Mouse (Mus musculus) limb, embryonic 14.5 days (tissue): ENCODE measurements around the gene Adgrl2. TPM values are rescaled to one million over a fixed set of nuclear protein-coding genes. Genes with fewer than 3 reads are reported as not detected.
A peak's percentile ranks its signal among the peaks of the same experiment; 100 is the strongest.

Experiments used
- ATAC-seq: fragments of 200-750 bp; cut with Nextera tagmentation; 2 replicates; pipeline ENCODE4 v1.8.0; 2017; ENCODE audit warnings: low read depth, moderate number of reproducible peaks, moderate TSS enrichment; ENCODE audit not compliant: low FRiP score
- DNase-seq: peaks from one replicate; pipeline ENCODE4 v3.0.0-alpha.2; 2015; ENCODE audit warnings: low spot score
- H3K27ac ChIP-seq: fragments of 300-500 bp; sonication (generic); replicated peaks from 2 replicates; pipeline ENCODE4 v1.5.1; 2014; ENCODE audit warnings: low read depth, mild to moderate bottlenecking, low read length, moderate library complexity, mixed read lengths
- H3K27me3 ChIP-seq: fragments of 300-500 bp; sonication (generic); 2 replicates; pipeline ENCODE4 v1.6.1; 2014; ENCODE audit warnings: low read length, mixed read lengths; ENCODE audit not compliant: control insufficient read depth, insufficient read depth
- H3K36me3 ChIP-seq: fragments of 300-500 bp; sonication (generic); 2 replicates; pipeline ENCODE4 v1.6.1; 2014; ENCODE audit warnings: mild to moderate bottlenecking, low read length, moderate library complexity, mixed read lengths; ENCODE audit not compliant: control insufficient read depth, insufficient read depth
- H3K4me1 ChIP-seq: fragments of 300-500 bp; sonication (generic); 2 replicates; pipeline ENCODE4 v1.6.1; 2014; ENCODE audit warnings: antibody characterized with exemption, low read length, mixed read lengths; ENCODE audit not compliant: control insufficient read depth, insufficient read depth
- H3K4me2 ChIP-seq: fragments of 300-500 bp; sonication (generic); replicated peaks from 2 replicates; pipeline ENCODE4 v1.6.1; 2014; ENCODE audit warnings: low read depth, mild to moderate bottlenecking, low read length, moderate library complexity; ENCODE audit not compliant: severe bottlenecking
- H3K4me3 ChIP-seq: fragments of 300-500 bp; sonication (generic); replicated peaks from 2 replicates; pipeline ENCODE4 v1.5.1; 2014; ENCODE audit warnings: low read length
- H3K9ac ChIP-seq: fragments of 300-500 bp; sonication (generic); 2 replicates; pipeline ENCODE4 v1.6.1; 2014; ENCODE audit warnings: mild to moderate bottlenecking, low read depth, low read length, moderate library complexity; ENCODE audit not compliant: severe bottlenecking
- H3K9me3 ChIP-seq: fragments of 300-500 bp; sonication (generic); 2 replicates; pipeline ENCODE4 v1.6.1; 2016; ENCODE audit warnings: low read length; ENCODE audit not compliant: control insufficient read depth
- POLR2A ChIP-seq: fragments of 200-500 bp; IDR thresholded peaks from 2 replicates; pipeline ENCODE4 v1.8.0; 2012; ENCODE audit warnings: inconsistent platforms, mild to moderate bottlenecking, moderate library complexity, borderline replicate concordance; ENCODE audit not compliant: insufficient read depth, insufficient read length; ENCODE audit errors: extremely low read depth
- WGBS: fragments of 180-500 bp; shearing (Covaris S2); extraction: QIAGEN DNeasy Blood & Tissue Kit; methylation state at CpG from one replicate; pipeline ENCODE4 v1.1.7; 2014; 5-methylcytosine and 5-hydroxymethylcytosine counted together
- polyA plus RNA-seq, 2 experiments: library from polyadenylated mRNA; depleted of rRNA in 1 of 2; stranded (reverse) in 1 of 2; unstranded in 1 of 2; fragments of >200 nt; fragmentation: Nextera tagmentation in 1 of 2; extraction: Ambion mirVana in 1 of 2; gene quantifications; 2 replicates each; pipeline versions ENCODE4 v1.2.1 to v1.2.3; 2012 to 2014

Gene Adgrl2
- polyA plus RNA-seq, 2 experiments: 119 to 147 TPM

GRCm38 (mm10) chr3:148986296-148986893 is 4.0 kb downstream of the Adgrl2 start:
- peak overlapping the region; percentile 100 for H3K27ac ChIP-seq
- DNase-seq: no peak
- H3K9ac ChIP-seq: peak overlapping the region; percentile 99
- peaks cover 35% of the 10 kb centered on the region for H3K4me1 ChIP-seq
- no peaks in the 10 kb centered on the region for H3K27me3 ChIP-seq
- peak overlapping the region; percentile 71 for H3K4me2 ChIP-seq
- TF ChIP-seq POLR2A: no peak
- ATAC-seq: no peak
- no peaks in the 10 kb centered on the region for H3K9me3 ChIP-seq
- peak overlapping the region; percentile 96 for H3K4me3 ChIP-seq
- no peaks in the 10 kb centered on the region for H3K36me3 ChIP-seq
- WGBS: 4% methylated on average over 17 of the region's 17 CpGs

- WGBS: 27% methylated on average over 6 of the region's 6 CpGs
- no peaks in the 10 kb centered on the region for H3K27me3 ChIP-seq
- H3K36me3 ChIP-seq: no peaks in the 10 kb centered on the region
- peak overlapping the region; percentile 38; the same call in 1 of the 2 replicates for H3K9ac ChIP-seq
- H3K9me3 ChIP-seq: no peaks in the 10 kb centered on the region
- ATAC-seq (no peak), DNase-seq (no peak)
- H3K4me1 ChIP-seq: peaks cover 36% of the 10 kb centered on the region
- peak overlapping the region; percentile 71 for H3K4me2 ChIP-seq
- TF ChIP-seq POLR2A: no peak
- H3K27ac ChIP-seq: no peak overlapping the region
- H3K4me3 ChIP-seq: peak overlapping the region; percentile 96
These were observed 6.0 kb downstream of the Adgrl2 start for GRCm38 (mm10) chr3:148984326-148984725.

- Histone ChIP-seq H3K27me3 (no peaks in the 10 kb centered on the region), H3K4me1 (peaks cover 48% of the 10 kb centered on the region), H3K9me3 (no peaks in the 10 kb centered on the region), H3K36me3 (no peaks in the 10 kb centered on the region), H3K4me3 (no peak overlapping the region), H3K27ac (no peak overlapping the region), H3K9ac (no peak overlapping the region), H3K4me2 (no peak overlapping the region)
- DNase-seq (no peak), ATAC-seq (no peak)
- no peak for TF ChIP-seq POLR2A
- 80% methylated on average over 4 of the region's 4 CpGs for WGBS
These were observed 8.0 kb downstream of the Adgrl2 start for GRCm38 (mm10) chr3:148982370-148982769.

- ATAC-seq (no peak; the same call in 1 of the 2 replicates), DNase-seq (no peak)
- 34% methylated on average over 8 of the region's 8 CpGs for WGBS
- Histone ChIP-seq H3K4me2 (no peak overlapping the region; the same call in 1 of the 2 replicates), H3K27me3 (no peaks in the 10 kb centered on the region), H3K9me3 (no peaks in the 10 kb centered on the region), H3K4me1 (peaks cover 52% of the 10 kb centered on the region), H3K9ac (no peak overlapping the region), H3K27ac (no peak overlapping the region), H3K4me3 (no peak overlapping the region), H3K36me3 (no peaks in the 10 kb centered on the region)
- no peak for TF ChIP-seq POLR2A
These were observed 8.6 kb downstream of the Adgrl2 start for GRCm38 (mm10) chr3:148981776-148982175.

GRCm38 (mm10) chr3:148978541-148978940 is 11.8 kb downstream of the Adgrl2 start:
- TF ChIP-seq POLR2A: no peak

GRCm38 (mm10) chr3:148977838-148978237 is 12.5 kb downstream of the Adgrl2 start:
- Histone ChIP-seq H3K9ac (no peak overlapping the region), H3K36me3 (no peaks in the 10 kb centered on the region), H3K9me3 (no peaks in the 10 kb centered on the region), H3K27ac (no peak overlapping the region), H3K4me2 (no peak overlapping the region), H3K4me1 (peaks cover 29% of the 10 kb centered on the region), H3K27me3 (no peaks in the 10 kb centered on the region), H3K4me3 (no peak overlapping the region)
- DNase-seq: no peak
- ATAC-seq: no peak
- WGBS: 79% methylated on average over 6 of the region's 6 CpGs
- no peak for TF ChIP-seq POLR2A

More at GRCm38 (mm10) chr3:148978541-148978940, 11.8 kb downstream of the Adgrl2 start:
- H3K4me1 ChIP-seq: peaks cover 32% of the 10 kb centered on the region
- no peak overlapping the region for H3K4me3 ChIP-seq
- no peak overlapping the region for H3K9ac ChIP-seq
- no peak for DNase-seq
- H3K9me3 ChIP-seq: no peaks in the 10 kb centered on the region
- H3K36me3 ChIP-seq: no peaks in the 10 kb centered on the region
- no peak for ATAC-seq
- no peak overlapping the region for H3K27ac ChIP-seq
- H3K4me2 ChIP-seq: no peak overlapping the region
- WGBS: 52% methylated on average over 8 of the region's 8 CpGs
- H3K27me3 ChIP-seq: no peaks in the 10 kb centered on the region
